Mouse (Mus musculus): ENCODE measurements at regions not wholly inside any gene's neighbourhood (a gene's known extent, or its start where the extent isn't known, plus 50 kb on each side); places are given as distances from the start of the nearest gene placed in this dataset.
A peak's percentile ranks its signal among the peaks of the same experiment; 100 is the strongest.

- no peak for ATAC-seq (ENCODE audit: insufficient number of reproducible peaks, low FRiP score, low TSS enrichment)
Measured at GRCm38 (mm10) chr5:138875180-138876076, 55.5 kb downstream of the Gm5294 start.

- no peak for ATAC-seq (ENCODE audit: insufficient number of reproducible peaks, low FRiP score, low TSS enrichment)
Measured at GRCm38 (mm10) chr5:138881649-138882226, 61.9 kb downstream of the Gm5294 start.

- ATAC-seq (ENCODE audit: insufficient number of reproducible peaks, low FRiP score, low TSS enrichment), result no peak
Measured at GRCm38 (mm10) chr5:138883573-138883972, 63.7 kb downstream of the Gm5294 start.

- no peak for ATAC-seq (ENCODE audit: insufficient number of reproducible peaks, low FRiP score, low TSS enrichment)
Measured at GRCm38 (mm10) chr5:138885905-138886304, 66.0 kb downstream of the Gm5294 start.

GRCm38 (mm10) chr5:138888749-138889148 lies 68.9 kb downstream of the Gm5294 start:
- ATAC-seq (ENCODE audit: insufficient number of reproducible peaks, low FRiP score, low TSS enrichment), result no peak

- no peak for ATAC-seq (ENCODE audit: insufficient number of reproducible peaks, low FRiP score, low TSS enrichment)
Measured at GRCm38 (mm10) chr5:138889760-138890159, 69.9 kb downstream of the Gm5294 start.

- ATAC-seq (ENCODE audit: insufficient number of reproducible peaks, low FRiP score, low TSS enrichment), result peak; percentile 51; the same call in 1 of the 2 replicates
Measured at GRCm38 (mm10) chr5:138894496-138894895, 74.6 kb downstream of the Gm5294 start.

GRCm38 (mm10) chr5:138897255-138897654 lies 77.4 kb downstream of the Gm5294 start:
- no peak for ATAC-seq (ENCODE audit: insufficient number of reproducible peaks, low FRiP score, low TSS enrichment)

- no peak for ATAC-seq (ENCODE audit: insufficient number of reproducible peaks, low FRiP score, low TSS enrichment)
Measured at GRCm38 (mm10) chr5:138898440-138898839, 78.6 kb downstream of the Gm5294 start.

- no peak for ATAC-seq (ENCODE audit: insufficient number of reproducible peaks, low FRiP score, low TSS enrichment)
Measured at GRCm38 (mm10) chr5:138900952-138901599, 81.2 kb downstream of the Gm5294 start.

GRCm38 (mm10) chr5:138902316-138902715 lies 82.4 kb downstream of the Gm5294 start:
- no peak for ATAC-seq (ENCODE audit: insufficient number of reproducible peaks, low FRiP score, low TSS enrichment)

GRCm38 (mm10) chr5:138911769-138912710 lies 85.1 kb downstream of the Pdgfa start:
- ATAC-seq (ENCODE audit: insufficient number of reproducible peaks, low FRiP score, low TSS enrichment), result no peak

- no peak for ATAC-seq (ENCODE audit: insufficient number of reproducible peaks, low FRiP score, low TSS enrichment)
Measured at GRCm38 (mm10) chr5:138912711-138913105, 84.5 kb downstream of the Pdgfa start.

- ATAC-seq (ENCODE audit: insufficient number of reproducible peaks, low FRiP score, low TSS enrichment), result no peak
Measured at GRCm38 (mm10) chr5:138915068-138915467, 82.1 kb downstream of the Pdgfa start.

GRCm38 (mm10) chr5:138915496-138915895 lies 81.7 kb downstream of the Pdgfa start:
- ATAC-seq (ENCODE audit: insufficient number of reproducible peaks, low FRiP score, low TSS enrichment), result no peak

- ATAC-seq (ENCODE audit: insufficient number of reproducible peaks, low FRiP score, low TSS enrichment), result peak; percentile 45; the same call in 1 of the 2 replicates
Measured at GRCm38 (mm10) chr5:138920156-138920845, 76.9 kb downstream of the Pdgfa start.

- no peak for ATAC-seq (ENCODE audit: insufficient number of reproducible peaks, low FRiP score, low TSS enrichment)
Measured at GRCm38 (mm10) chr5:138922116-138922515, 75.1 kb downstream of the Pdgfa start.
